Mouse (Mus musculus) sigmoid colon, adult 10 weeks (tissue): ENCODE measurements around the gene Ndufa9. TPM values are rescaled to one million over a fixed set of nuclear protein-coding genes. Genes with fewer than 3 reads are reported as not detected.

Source experiments
- polyA plus RNA-seq: library from polyadenylated mRNA; stranded (reverse); fragments of 350-450 nt; fragmentation: Illumina TruSeq; extraction: RNeasy Lipid Tissue Mini Kit (QIAGEN cat#74804); gene quantifications from one replicate; pipeline ENCODE4 v1.2.3, GENCODE M21; 2014; ENCODE audit warnings: low read depth, low replicate concordance

Gene Ndufa9
- 84.5 TPM for polyA plus RNA-seq

DNA sequence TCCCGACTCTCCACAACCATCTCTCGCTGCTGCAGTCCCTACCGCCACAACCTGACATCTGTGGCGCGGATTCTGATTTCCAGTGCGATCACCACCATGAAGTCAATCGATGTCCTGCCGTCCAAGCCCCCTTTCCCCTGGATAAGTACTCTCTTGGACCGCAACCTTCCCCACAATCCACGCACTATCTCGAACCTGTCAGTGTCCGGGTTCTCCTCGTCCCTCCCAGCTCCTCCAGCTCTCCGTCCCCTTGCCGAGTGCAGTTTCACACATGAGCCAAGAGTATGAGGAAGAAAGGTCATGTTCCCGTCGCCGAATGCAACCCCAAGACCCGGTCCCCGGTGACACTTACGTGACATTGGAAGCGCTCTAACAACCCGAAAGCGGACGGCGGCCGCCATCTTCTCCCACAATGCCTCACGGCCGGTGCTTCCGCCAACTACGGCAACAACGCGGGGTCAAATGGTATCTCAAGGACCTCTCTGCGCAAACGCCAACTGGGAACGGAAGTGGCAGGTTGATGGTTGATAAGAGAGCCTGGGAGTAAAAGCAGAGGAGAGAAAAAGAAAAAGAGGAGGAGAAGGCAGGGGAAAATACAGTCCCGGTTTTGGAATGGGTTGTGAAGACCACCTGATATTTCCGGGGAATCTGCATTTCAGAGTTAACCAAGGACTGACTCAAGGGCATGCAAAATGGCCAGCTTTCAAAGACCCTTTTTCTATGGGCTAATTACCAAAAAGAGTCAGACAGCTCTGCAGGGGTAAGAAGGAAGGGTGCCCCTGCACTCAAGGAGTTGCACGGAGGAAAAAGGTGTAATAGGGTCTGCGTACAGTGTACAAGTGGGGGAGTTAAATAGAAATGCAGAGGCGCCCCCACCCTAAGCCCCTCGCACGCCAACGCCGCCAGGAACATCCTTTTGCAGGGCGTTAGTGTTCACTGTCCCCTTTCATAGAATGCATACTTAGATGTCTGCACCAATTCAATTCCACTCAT lies at the start of gene Ndufa9:
TSS of gene Ndufa9 (minus strand) at position 425 of the 993 bp plus-strand sequence.

GRCm38 (mm10) chr6:126852881-126853280 lies 3.9 kb upstream of the Ndufa9 start, which contains the start of gene Akap3:
Gene Akap3, plus strand, starts transcription at chr6:126853098.

Other genes with a start within 250 kb of the Ndufa9 start
- gene Kcna1, start 202.8 kb downstream of the Ndufa9 start, polyA plus RNA-seq = 5.7 TPM
- gene Kcna6, start 108.5 kb downstream of the Ndufa9 start, polyA plus RNA-seq = 1.6 TPM
- gene Akap3, start 4.0 kb upstream of the Ndufa9 start, polyA plus RNA-seq = not detected
- gene Dyrk4, start 72.7 kb upstream of the Ndufa9 start, polyA plus RNA-seq = 0.32 TPM
- 16.2 TPM for gene Rad51ap1, start 90.5 kb upstream of the Ndufa9 start, polyA plus RNA-seq
- gene D6Wsu163e, start 90.8 kb upstream of the Ndufa9 start, polyA plus RNA-seq = 22.7 TPM
- not detected for gene Fgf6, start 166.4 kb upstream of the Ndufa9 start, polyA plus RNA-seq
- gene Fgf23, start 223.8 kb upstream of the Ndufa9 start, polyA plus RNA-seq = not detected